Mouse (Mus musculus): ENCODE measurements around the gene Zp1. TPM values are rescaled to one million over a fixed set of nuclear protein-coding genes. Genes with fewer than 3 reads are reported as not detected.

Zp1 gene
- total RNA-seq (2021), result not detected
- long read RNA-seq, experiment 1, result 0 reads
- long read RNA-seq, experiment 2, result 0 reads

DNA sequence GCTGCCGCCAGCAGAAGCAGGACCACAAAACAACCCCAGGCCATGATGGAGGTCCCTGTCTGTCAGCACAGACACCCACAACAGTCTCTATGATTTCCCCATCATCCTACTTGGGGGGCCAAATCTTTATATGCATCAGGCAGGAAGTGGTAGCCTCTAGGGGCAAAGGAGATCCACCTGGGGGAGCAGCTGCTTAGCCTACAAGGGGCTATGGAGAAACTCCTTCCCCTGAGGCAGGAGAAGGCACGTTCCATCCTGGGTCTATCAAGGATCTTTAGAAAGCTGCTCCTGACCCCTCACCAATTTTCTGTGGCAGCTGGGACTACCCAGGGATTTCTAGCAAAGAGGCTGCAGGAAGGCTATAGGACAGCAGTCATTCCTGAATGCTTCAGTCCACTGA is at the start of gene Zp1:
Gene Zp1, minus strand, starts transcription at position 101 of the 400 bp plus-strand sequence.
- no peak for DNase-seq

DNA sequence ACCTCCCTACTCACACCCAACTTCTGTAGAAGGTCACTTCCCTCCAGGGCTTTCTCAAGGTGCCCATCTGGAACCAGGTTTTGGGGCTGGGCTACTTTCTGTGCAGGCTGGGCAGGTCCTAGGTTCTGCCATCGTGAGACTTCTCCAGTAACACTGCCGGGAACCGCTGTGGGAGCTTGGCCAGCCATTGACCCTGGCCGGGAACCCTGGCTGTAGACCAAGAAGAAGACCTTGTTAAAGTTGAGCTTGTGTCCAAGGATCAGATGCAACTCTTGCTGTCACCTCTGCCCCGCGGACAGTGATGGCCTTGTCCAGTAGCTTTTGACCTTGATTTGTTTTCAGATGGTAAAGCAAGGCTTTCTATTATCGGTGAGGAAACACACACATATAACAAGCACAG is 48.1 kb upstream of the Zp1 start:
- peak; percentile 80 to 90 for DNase-seq

DNA sequence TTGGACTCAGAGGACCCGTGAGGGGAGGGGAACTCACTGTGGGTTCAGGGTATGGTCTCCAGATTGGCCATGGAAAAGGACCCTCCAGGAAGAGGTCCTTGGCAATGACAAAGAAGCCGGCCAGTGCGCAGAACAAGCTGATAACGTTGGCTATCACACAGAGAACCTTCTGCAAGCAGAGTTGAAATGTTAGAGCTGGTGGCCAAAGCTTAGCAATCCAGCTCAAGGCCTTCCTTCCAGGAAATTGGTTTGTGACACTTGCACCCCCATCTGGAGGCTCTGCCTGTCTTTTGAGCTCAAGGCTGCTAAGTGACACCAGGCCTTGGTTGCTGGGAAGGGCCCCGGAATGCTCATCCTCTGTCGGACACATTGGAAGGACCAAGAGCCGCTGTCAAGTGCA is 45.3 kb upstream of the Zp1 start:
- peak; percentile 39 to 66 for DNase-seq

DNA sequence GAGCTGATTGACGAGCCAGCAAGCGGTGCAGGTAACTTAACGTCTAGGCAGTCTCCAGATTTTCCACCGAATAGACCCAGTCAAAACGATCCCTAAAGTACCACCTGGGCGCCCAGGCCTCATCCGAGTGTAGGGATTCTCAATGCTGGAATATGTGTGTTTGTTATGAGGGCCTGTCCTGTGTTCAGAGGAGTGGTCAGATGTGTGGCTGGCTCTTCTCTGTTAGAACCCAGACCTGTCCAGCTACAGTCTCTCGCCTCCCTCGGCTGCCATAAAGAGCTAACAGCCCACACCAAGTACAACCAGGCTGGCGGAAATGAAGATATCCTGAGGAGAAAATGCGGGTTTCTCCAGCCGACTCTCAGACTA is 39.5 kb upstream of the Zp1 start:
- DNase-seq, result no peak

DNA sequence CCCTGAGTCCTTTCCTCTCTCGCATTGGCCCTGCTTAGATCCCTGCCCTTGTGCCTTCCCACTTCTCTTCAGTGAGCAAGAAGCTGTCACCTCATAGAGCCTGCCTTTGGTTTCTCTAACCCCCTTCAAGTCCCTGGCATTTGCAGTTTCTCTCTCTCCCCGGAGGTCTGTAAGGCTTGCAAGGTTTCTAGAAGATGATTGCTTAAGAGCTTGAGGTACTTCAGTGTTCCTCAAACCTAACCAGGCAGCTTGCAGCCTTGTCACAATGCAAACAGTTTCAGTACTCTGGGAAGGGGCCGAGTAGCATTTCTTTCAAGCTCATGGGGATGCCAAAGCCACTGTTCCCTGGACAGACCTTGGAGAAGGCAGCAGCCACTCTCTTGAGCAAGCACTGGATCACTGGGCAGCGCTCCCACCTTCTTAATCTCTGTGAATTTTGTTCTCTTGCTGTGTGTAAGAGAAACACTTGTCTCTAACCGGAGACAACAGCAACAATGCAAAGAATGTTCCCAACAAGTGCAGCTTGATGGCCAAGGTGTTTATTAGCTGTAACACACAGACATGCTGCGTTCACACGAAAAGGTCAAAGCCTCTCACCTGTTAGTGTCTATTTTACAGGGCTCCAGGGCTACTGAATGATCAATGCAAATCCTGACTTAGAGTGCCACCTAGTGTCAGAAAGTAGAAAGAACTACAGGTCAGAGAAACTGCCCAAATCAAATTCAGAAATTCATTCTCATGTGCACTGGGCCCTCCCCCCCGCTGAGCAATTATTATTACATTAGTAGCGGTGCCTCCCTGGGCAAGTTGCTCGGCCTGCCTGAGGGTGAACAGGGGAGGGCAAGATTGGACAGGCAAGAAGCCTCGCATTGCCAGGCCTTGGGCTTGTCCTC is 38.9 kb upstream of the Zp1 start:
- peak in 1 of 2 experiments; percentile 63 for DNase-seq

DNA sequence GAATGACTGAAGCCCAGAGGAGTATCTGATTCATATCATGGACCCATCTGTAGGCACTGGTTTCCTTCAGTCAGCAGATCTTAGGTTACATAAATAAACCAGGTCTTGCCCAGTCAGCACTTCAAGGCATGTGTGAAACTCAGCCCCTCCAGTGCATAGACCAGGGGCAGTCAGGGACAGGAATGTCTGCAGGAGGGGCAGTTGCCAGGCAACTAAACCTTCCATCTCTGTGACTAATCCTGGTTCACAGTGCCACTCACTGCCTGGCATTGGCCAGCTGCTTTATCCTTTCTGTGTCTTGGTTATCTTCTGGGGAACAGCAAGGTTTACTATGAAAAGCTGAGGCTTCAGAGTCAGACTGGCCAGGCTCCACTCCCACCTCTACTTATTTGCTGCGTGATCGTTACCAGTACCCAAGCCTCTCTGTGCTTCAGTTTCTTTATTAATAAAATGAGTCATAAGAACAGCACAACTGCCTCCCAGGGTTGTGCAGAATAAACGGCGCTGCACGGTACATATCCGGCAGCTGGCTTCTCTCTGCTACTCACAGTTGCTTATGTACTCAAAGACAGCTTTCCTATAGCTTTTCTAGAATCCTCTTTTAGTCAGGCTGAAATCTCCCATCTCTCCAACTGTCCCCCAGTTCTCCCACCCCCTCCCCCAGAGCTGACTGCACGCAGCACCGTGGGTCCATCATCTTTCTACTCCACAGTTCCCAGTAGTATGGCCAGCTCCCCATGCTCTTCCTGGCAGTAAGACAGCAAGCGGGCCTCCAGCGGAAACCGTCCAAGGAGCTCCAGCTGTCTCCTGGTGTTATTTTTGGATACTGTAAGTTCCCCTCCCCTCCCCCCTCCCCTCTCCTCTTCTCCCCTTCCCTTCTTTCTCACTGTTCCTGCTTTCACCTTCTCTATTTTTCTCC is 31.8 kb upstream of the Zp1 start:
- DNase-seq, result peak; percentile 39 to 46

DNA sequence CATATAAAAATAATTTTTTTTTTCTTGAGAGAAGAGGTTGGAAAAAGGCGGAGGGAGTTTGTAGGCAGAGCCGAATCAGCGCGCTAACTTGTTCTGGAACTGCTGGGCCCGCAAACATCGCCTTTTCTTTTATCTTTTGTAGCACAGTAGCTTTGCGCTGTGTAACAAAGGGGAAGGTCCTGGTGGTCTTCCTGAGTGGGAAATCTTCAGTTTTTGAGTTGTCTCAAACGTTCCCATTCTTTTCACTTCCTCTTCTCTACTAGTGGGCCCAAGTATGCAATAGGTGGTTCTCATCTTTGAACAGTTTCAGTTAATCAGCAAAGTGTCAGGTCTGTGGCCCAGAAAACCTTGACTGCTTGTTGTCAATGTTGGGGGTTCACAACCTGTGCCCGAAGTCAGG is 29.1 kb upstream of the Zp1 start:
- DNase-seq, result no peak

DNA sequence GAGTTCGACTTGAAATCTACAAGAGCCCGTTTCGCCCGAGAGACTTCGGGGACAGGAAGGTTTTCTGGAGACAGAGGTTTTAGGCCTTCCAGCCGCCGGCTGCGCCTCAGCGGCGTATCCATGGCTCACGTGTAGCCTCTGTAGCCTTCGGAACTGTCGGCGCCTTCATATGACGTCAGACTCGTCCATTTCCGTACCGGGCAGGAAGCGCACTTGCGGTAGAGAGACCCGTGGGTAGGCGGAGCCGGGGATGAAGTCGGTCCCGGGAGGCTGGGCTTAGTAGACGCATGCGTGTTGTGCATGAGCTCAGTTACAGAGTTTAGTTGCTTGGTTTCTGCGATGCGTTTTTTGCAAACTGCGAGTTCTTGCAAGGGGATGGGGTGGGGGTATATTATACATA is 28.7 kb upstream of the Zp1 start, which contains the start of gene Ccdc86:
Gene Ccdc86, minus strand, starts transcription at position 155 of the 400 bp plus-strand sequence.
- peak; percentile 97 for DNase-seq

DNA sequence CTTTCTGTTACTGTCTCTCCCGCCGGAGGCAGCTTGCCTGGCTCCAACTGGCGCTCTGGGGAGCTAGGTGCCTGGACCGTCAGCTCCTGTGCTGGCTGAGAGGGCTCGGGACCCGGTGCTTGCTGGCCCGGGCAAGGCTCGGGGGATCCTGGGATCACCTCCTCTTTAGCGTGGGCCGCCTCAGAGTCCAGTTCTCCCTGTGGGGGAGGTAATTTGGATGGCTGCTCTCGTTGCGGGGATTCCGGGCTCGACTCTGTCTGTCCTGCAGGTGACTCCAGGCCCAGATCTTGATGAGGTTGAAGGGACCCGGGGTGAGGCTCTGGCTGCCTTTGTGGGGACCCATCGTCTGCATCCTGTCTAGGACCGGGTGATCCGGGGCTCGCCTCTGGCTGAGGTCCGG is 28.0 kb upstream of the Zp1 start:
- DNase-seq, result no peak

DNA sequence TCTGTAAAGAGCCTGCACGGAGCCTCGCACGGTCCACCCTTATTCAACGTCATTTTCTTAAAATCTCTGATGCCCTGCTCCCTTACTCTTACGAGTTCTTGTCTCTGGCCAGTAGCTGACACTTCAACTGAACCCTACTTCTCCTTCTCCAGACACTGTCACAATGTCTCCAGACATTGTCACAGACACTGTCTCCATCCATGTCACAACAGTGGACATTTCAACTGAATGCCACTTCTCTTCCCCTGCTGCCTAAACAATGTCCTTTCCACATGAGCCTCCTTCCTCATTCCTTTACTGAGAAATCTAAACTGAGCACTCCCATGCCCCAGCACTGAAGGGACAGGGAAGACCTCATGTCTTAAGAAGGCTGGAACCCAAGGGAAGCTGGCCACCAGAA is 26.8 kb upstream of the Zp1 start:
- no peak for DNase-seq

DNA sequence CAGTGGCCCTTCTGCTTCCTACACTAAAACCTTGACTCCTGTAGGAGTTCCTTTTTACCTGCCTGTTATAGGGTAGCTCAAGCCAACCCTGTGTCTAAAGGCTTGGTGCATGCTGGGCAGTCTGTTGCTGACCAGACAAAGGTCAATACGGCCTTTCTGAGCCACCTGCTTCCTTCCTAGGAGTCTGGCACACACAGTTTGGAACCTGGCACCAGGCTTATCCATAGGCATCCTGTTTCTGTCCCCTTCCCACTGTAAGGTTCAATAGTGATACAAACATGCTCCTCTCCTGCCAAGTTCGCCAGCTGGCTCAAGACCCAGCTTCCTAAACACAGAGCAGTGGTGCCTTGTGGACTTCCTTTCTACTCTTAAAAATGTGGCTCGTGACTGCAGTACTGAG is 26.1 kb upstream of the Zp1 start:
- DNase-seq, result no peak

DNA sequence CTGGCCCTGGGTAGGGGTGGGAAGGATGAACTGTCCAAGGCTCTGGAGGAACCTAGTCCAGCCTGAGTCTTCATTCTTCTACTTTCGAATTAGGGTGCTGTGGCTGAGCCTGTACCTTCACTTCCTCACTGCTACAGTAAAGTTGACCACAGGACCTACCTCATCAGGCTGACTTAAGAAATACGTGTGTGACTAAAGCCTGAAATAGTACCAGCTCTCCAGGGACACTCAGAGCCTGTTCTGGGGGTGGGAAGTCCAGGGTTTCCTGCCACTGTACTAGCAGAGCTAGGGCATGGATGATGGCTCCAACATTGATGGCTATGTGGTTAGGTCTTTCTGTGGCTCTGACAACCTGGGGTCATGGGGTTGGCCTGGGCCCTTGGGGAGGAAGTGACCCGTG is 23.5 kb upstream of the Zp1 start:
- DNase-seq, result no peak

DNA sequence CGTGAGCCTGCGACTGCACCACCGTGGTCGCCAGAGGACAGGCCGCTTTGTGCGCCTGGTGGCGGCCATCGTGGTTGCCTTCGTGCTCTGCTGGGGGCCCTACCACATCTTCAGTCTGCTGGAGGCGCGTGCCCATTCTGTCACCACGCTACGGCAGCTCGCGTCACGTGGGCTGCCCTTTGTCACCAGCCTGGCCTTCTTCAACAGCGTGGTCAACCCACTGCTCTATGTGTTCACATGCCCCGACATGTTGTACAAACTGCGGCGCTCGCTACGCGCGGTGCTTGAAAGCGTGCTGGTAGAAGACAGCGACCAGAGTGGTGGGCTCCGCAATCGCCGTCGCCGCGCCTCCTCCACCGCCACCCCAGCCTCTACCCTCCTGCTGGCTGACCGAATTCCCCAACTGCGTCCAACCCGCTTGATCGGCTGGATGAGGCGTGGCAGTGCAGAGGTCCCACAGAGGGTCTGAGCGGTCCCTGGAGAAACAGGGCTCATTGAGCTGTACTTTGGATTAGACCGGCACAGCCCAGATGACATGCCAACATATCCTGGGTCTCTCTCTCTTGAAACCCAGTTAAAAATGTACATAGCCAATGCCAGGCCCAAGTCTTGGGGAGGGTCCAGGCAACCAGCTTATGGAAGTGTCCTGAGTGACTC is 20.5 kb upstream of the Zp1 start:
- DNase-seq, result peak; percentile 38 to 51

DNA sequence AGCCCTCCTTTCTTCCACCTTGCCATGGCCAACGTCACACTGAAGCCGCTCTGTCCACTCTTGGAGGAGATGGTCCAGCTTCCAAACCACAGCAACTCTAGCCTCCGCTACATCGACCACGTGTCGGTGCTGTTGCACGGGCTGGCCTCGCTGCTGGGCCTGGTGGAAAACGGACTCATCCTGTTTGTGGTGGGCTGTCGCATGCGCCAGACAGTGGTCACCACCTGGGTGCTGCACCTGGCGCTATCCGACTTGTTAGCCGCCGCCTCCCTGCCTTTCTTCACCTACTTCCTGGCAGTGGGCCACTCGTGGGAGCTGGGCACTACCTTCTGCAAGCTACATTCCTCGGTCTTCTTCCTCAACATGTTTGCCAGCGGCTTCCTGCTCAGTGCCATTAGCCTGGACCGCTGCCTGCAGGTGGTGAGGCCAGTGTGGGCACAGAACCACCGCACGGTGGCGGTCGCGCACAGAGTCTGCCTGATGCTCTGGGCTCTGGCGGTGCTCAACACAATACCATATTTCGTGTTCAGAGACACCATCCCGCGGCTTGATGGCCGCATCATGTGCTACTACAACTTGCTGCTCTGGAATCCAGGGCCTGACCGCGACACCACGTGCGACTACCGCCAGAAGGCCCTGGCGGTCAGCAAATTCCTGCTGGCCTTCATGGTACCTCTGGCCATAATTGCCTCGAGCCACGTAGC is 19.8 kb upstream of the Zp1 start:
- peak; percentile 81 to 90 for DNase-seq

DNA sequence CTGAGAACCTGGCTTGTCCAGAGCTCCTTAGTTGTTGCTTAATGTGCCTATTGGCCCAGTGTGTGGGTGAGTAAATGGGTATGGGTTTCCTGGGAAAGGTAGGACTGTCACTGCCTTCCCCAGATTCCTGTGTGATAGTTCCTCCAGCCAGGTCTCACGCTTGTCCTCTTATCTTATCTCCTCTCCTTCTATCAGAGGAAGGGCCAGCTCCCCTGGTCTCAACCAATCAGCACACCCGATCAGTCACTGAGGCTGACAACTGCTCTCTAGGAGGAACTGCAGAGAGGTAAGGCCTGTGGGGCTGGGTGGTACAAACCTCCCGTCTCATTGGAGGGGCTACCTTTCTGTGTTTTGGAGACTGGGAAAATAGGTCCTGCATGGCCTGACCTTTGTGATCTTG is 18.3 kb upstream of the Zp1 start:
- no peak for DNase-seq

DNA sequence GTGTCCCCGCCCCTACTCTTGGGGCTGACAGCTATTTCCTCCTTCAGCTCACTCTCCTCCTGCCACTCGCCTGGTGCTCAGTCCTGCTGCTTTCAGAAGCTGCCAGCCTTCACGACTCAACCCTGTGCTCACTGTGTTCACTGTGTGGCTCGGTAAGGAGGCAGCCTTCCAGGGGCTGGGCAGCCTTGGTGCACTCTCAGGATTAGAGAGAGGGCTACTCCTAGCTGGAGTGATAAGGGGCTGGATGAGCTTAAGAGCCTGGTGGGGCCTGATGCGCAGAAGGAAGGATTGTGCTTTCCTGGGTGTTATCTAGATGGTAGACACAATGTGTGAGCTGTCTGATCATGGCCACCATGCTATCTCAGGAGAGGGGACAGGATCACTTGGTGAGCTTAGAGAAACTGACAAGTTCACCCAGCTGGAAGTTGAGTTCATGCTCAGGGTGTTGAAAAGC is 16.7 kb upstream of the Zp1 start, which contains the start of gene Ptgdr2:
Gene Ptgdr2, plus strand, starts transcription at position 51 of the 454 bp plus-strand sequence.
- no peak for DNase-seq

DNA sequence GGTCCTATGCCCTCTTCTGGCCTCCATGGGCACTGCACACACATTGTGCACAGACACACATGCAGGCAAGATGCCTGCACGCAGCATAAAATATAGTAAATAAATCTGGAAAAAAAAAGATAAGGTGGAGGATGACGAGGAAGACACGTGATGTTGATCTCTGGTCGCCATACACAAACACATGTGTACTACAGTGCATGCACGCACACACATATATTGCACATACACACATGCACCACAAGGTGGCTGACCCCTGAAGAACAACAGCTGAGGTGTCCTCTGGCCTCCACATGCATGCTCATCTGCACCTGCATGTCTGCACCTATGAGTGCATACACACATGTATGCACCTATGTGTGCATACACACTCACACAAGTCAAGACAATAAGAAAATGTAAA is 15.6 kb upstream of the Zp1 start:
- DNase-seq, result no peak

DNA sequence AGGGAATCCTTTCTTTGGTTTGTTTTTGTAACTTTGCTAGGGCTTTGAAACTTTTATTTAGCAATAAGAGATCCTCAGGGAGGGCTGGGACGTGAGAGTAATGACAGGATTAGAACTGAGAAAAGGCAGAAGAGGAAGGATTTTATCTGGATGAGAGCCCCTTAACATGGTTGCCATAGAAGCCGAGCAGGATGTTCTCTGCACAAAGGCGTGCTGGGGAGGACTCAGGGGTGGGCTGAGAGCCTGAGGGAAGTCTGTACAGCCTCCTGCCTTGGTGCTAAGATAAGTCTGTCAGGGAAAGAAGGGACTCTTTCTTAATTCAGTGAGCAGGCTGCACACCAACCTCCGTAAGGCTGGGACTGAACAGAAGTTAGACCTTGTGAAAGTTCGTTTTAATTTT is 14.6 kb upstream of the Zp1 start:
- no peak for DNase-seq

DNA sequence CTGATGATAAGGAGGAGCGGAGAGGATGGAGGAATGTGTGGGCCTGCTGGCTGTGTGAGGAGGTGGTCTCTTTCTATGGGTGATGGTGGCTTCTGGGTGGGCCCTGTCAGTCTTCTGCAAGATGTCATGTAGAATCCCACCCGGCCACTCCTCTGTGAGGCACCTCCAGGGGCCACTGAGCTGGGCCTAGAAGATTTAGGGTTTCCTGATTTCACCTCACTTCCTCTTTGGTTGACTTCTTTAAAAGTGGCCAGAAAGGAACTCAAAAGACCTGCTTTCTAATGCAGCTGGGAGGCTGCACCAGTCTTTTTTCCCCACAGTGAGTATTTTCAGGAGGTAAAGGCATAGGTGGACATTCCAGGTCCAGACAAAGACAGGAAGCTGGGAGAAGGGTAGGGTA is 10.2 kb upstream of the Zp1 start:
- no peak for DNase-seq

DNA sequence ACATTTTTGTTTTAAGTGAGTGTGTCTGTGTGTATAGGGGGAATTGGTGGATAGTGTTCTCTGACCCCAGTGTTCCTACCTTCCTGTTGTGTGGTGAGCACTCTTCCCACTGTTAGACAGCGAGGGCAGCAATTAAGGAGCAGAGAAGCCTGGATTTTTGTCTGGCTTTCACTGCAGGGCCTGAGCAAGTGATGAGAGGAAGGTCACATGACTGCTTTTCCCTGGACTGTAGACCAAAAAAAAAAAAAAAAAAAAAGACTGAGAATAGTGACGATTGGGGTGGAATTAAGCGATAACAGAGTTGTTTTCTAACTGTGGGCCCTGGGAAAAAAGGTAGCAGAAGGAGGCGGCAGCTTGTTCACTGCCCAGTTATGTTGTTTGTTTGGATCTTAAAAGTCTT is 6.2 kb upstream of the Zp1 start:
- no peak for DNase-seq

DNA sequence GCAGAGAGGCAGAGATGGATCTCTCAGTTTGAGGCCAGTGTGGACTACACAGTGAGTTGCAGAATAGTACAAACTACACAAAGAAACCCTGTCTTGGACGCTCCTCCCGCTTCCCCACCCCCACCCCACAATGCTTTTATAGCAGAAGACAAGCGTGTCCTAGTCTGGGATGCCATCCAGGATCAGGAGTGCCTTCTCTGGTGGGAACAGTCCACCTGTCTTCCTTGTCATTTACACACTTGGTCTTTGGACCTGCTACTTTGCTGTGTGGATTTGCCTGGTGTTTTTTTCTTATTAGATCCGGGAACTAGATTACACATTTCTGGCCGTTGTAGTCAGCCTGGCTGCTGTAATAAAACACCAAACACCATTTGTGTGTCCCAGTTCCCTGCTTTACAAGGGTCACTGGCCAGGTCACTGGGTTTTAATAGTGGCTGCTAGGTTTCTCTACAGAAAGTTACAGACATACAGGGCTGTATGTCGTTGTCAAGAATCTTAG is 5.7 kb upstream of the Zp1 start:
- DNase-seq, result no peak
